Mouse (Mus musculus) v-Abl transformed pro-B cells (cell line): ENCODE results near the gene Hoxd3.

Experiments
- in situ Hi-C, 2 experiments: fragments of 400-800 bp; cut with MboI; formaldehyde crosslinking; loops; one replicate each; pipeline ENCODE4 v1.15.1; 2025; ENCODE audit not compliant: unreplicated experiment in 2 of 2

Hoxd3 gene

GRCm38 (mm10) chr2:74734996-74735811 is 23.5 kb downstream of the Hoxd3 start:
- in situ Hi-C loops, result loop anchor here in 1 of 2 experiments (25.0 kb wide), 1 partner anchor 1277 kb away; no protein-coding TSS in a partner anchor

DNA sequence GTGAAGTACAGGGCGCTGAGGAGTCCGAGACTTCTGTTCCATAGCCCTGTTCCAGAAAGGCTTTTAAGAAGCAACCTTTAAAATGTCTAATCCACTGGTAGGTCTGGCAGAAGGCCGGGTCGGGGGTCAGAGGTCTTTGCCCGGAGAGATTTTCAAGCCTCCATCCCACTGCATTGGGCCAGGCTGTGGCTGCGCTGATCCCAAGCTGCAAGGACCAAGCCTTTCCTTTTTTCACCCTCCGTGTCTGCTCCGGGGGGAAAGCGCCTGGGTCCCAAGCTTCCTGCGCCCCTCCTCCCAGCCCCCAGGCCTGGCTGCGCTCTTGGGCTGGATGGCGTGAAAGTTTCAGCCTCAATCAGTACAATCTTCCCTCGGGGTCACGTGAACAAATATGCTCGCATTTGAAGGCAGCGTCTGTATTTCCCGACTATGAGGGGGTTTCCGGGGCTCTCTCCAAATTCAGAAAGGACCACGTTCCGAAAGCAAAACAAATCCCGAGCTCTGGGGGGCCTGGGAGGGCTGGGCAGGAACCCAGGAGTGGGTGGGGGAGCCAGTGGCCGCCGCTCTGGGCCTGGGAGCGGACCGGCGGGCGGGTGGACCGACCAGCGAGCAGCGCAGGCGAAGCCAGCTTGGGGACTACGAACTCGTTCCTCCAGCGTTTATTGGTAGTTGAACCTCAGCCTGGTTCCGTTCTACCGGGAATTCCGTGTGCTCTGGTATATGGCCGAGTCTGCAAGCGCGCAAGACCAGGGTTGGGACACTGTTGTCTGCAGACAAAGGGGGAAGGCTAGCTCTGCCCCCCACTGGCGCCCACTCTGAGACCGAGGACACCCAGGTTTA is 24.3 kb downstream of the Hoxd3 start:
- in situ Hi-C loops, result loop anchor here in 1 of 2 experiments (25.0 kb wide), 1 partner anchor 1276 kb away; no protein-coding TSS in a partner anchor

DNA sequence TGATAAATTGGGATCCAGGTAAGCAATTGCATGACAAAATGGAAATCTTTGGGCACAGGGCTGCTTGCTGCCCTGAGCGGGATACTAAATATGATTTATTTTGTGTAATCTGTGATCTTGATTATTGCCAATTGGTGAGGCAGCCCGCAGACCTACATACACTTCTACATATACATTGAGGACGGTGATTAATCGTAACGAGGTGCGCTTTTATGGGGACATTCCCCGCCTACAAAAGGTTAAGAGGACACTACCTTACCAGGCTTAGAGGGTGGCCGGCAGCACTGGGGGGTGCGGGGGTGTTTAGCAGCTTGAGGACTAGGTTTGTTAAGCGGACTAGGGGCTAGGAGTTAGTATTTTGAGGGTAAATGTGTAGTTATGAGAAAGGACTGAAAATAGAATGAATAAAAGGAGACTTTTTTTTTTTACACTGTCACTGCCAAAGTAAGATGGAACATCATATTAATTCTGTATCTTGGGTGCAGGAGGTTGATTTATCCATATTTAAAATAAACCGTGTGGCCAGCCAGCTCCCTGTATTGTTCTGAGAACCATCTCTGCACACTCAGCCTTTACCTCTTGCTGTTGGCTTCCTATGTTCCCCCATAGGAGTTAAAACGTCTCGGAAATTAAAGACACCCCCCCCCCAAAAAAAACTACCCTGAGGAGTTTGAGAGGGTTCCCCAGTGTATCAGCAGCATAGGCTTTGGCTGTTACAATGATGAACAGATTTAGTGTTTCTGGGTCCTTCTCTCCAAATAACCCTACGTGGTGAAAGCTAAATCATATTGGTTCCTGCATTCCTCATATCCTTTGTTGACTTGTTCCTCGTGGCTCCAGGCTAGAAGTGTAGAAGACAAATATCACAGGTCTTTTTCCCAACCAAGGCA is 25.2 kb downstream of the Hoxd3 start:
- in situ Hi-C loops, result loop anchor here in 1 of 2 experiments (25.0 kb wide), 1 partner anchor 1275 kb away; no protein-coding TSS in a partner anchor

- in situ Hi-C loops, result loop anchor here in 1 of 2 experiments (25.0 kb wide), 1 partner anchor 1275 kb away; no protein-coding TSS in a partner anchor
Observed at GRCm38 (mm10) chr2:74737578-74738070, 25.9 kb downstream of the Hoxd3 start.

DNA sequence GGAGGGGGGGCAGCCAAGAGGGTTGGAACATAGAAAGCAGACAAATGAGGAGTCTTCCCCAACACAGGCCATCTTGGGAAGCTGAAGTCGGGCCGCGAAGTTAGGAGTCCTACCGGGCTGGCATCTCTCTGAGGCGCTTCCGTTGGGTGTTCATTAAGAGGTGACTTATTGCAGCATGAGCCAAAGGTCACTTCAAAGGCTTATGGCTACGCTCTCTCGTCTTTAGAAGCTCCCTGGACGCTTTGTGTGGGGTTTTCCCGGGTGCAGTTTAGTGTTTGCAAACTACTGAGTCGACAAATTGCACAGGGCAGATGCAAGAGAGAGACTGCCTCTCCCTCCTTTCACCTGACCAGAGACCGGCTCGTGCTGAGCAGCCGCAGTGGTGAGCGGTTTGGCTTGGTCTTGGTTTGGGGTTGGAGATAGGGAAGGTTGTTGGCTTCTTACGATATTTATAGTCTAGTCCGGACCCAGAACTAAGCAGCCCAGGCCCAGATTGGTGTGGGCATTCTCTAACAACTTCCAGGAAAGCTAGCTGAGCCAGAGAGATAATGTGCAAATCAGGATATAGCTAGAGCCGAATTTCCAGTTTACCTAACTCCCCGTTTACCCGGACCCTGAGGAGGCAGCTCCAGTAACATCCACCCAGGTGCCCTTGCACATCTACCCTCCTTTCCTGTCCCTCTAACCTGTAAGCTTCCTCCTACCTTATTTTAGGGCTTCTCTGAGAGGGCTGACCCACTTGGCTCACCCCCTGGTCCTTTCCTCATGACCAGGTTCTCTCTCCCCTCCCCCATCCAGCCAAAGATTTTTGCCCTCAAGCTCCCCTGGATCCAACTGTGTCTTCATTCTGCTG is 27.1 kb downstream of the Hoxd3 start:
- in situ Hi-C loops, result loop anchor here in 1 of 2 experiments (25.0 kb wide), 1 partner anchor 1273 kb away; no protein-coding TSS in a partner anchor

- in situ Hi-C loops, result loop anchor here in 1 of 2 experiments (25.0 kb wide), 1 partner anchor 1273 kb away; no protein-coding TSS in a partner anchor
Observed at GRCm38 (mm10) chr2:74739476-74739800, 27.7 kb downstream of the Hoxd3 start.

DNA sequence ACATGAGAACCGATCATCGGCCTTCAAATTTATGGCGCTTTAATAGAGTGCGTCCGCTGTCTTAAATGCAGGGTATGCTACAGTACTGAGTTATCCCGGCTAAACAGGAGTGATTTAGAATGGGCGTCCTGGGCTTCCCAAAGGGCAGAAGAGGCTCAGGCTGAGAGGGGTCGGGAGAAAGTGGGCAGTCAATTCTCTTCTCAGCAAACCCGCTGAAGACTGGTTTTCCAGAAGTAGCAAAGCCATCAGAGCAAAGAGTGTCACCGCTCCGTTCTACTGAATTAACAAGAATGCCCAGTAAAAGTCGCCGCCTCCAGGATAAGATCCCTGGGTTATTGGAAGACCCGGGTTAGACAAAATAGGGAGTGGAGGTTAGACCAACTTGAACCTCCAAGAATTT is 28.1 kb downstream of the Hoxd3 start:
- in situ Hi-C loops, result loop anchor here in 1 of 2 experiments (25.0 kb wide), 1 partner anchor 1272 kb away; no protein-coding TSS in a partner anchor

- in situ Hi-C loops, result loop anchor here in 1 of 2 experiments (25.0 kb wide), 1 partner anchor 1272 kb away; no protein-coding TSS in a partner anchor
Observed at GRCm38 (mm10) chr2:74740311-74741091, 28.8 kb downstream of the Hoxd3 start.

- in situ Hi-C loops, result loop anchor here in 1 of 2 experiments (25.0 kb wide), 1 partner anchor 1271 kb away; no protein-coding TSS in a partner anchor
Observed at GRCm38 (mm10) chr2:74741252-74741978, 29.7 kb downstream of the Hoxd3 start.

DNA sequence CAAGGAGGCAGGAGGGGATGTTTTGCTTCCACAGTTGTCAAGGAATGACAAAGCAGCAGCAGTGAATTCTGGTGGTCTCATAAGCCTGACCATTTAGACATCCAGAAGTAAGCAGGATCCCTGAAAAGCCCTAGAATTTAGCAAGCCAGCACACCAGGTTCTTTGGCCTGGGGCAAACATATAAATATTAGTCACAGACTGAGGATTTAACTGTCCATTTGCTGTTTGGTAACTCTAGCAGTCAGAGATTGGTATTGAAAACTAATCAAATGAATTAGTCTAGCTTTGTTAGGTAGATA is 30.2 kb downstream of the Hoxd3 start:
- in situ Hi-C loops, result loop anchor here in 1 of 2 experiments (25.0 kb wide), 1 partner anchor 1270 kb away; no protein-coding TSS in a partner anchor

GRCm38 (mm10) chr2:74745540-74746297 is 34.0 kb downstream of the Hoxd3 start:
- in situ Hi-C loops, result loop anchor here in 1 of 2 experiments (25.0 kb wide), 1 partner anchor 1267 kb away; no protein-coding TSS in a partner anchor

- in situ Hi-C loops, result loop anchor here in 1 of 2 experiments (25.0 kb wide), 1 partner anchor 1266 kb away; no protein-coding TSS in a partner anchor
Observed at GRCm38 (mm10) chr2:74746298-74746921, 34.7 kb downstream of the Hoxd3 start.

- in situ Hi-C loops, result loop anchor here in 1 of 2 experiments (25.0 kb wide), 1 partner anchor 1265 kb away; no protein-coding TSS in a partner anchor
Observed at GRCm38 (mm10) chr2:74747006-74747405, 35.3 kb downstream of the Hoxd3 start.

- in situ Hi-C loops, result loop anchor here in 1 of 2 experiments (25.0 kb wide), 1 partner anchor 1265 kb away; no protein-coding TSS in a partner anchor
Observed at GRCm38 (mm10) chr2:74747661-74748141, 36.0 kb downstream of the Hoxd3 start.

- in situ Hi-C loops, result loop anchor here in 1 of 2 experiments (25.0 kb wide), 1 partner anchor 1264 kb away; no protein-coding TSS in a partner anchor
Observed at GRCm38 (mm10) chr2:74748436-74748995, 36.8 kb downstream of the Hoxd3 start.
